Mouse (Mus musculus) adrenal gland, adult 8-10 months (tissue): ENCODE data around the gene Bmp6. TPM values are rescaled to one million over a fixed set of nuclear protein-coding genes. Genes with fewer than 3 reads are reported as not detected.

ENCODE experiments used
- DNase-seq: peaks from one replicate; pipeline ENCODE4 v3.0.0; 2022
- total RNA-seq, 4 experiments: library from RNA; stranded (reverse); gene quantifications; 2 replicates each; pipeline ENCODE4 v1.2.4; 2022

Bmp6 gene
- 10 to 100 TPM in 1 of 4 experiments, 1 to 10 TPM in 3; 8.2 to 12.5 (median 9.7) TPM for total RNA-seq

DNA sequence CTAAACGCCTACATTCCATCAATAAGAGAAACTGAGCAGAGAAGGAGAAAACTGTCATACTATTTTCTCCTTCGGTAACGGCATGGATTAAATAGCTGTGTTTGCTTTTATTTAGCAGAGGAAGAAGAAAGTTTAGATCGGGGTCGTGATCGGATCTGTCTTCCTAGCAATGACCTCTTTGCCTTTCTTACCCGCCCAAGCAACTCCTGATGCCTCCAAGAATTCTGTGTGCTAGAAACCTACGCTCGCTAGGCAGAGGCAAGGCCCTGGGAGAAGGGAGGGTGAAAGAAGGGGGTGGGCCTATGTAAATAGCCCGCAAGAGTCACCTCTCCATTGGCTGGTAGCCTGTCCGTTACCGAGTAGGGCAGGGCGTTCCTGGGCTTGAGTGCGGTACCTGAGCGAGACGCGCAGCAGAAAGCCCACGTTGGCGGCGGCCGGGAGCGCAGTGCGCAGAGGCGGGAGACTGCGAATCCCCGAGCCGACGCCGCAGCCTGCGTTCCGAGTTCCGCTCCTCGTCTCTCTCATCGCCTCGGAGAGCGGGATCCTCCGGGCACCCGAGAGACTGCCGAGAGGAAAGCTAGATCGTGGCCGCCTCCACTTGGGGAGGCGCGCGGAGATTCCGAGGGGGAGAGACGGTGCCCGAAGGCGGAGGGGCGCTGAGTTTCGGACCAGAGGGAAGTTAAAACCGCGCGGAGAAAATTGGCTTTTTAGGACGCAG lies at the start of gene Bmp6:
TSS of gene Bmp6 (plus strand) at position 395 of the 718 bp plus-strand sequence.
- peak; percentile 74 for DNase-seq

DNA sequence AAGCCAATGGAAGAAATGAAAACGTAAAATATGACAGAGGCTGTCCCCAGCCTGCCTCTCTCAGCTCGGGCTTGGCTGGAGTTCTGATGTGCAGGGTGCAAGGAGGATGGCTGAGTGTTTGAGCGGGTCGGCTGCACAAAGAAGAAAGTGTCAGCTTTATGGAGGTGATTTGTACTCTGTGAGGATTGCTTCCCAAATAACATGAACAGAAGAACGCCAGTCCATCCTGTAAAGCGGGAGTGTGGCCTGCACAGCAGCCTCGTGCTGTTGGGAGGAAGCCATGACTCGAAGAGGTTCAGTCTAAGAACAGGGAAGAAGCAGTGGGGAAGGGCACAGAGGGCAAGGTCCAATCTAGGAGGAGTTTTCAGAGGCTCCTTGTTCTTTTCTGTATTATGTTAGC lies 48.7 kb upstream of the Bmp6 start:
- DNase-seq: no peak

DNA sequence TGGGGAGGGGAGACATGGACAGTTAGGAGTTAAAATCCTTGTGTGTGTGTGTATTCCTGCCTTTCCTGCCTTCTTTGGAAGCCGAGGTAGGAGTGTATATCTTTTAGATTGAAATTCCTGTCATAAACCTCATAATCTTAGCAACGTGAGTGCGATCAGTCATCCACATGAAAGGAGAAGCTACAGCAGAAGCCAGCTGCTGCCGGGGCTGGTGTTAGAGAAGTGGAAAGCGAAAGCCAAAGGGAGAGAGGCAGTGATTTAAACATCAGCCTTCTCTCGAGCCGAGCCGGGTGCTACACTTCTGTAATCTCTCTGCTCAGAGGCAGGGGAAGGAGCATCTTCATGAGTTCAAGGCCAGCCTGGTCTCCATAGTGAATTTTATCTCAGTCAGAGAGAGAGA lies 48.3 kb upstream of the Bmp6 start:
- no peak for DNase-seq

DNA sequence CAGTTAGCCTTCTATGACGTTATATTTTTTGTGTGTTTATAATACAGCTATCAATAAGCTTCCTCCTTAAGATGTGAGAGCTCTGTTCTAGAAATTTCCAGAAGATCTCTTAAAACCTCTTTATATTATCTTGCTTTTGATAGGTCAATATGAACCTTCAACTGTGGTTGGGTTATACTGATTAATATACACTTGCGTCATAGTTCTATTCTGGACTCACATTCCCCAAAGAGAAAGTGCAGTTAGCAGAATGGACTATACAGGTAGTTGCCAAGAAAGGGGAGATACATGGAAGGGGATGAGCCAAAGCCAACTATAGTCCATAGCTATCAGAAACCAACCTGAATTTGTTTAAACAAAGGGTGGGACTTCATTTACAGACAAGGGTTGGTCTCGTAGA lies 33.8 kb upstream of the Bmp6 start:
- no peak for DNase-seq

DNA sequence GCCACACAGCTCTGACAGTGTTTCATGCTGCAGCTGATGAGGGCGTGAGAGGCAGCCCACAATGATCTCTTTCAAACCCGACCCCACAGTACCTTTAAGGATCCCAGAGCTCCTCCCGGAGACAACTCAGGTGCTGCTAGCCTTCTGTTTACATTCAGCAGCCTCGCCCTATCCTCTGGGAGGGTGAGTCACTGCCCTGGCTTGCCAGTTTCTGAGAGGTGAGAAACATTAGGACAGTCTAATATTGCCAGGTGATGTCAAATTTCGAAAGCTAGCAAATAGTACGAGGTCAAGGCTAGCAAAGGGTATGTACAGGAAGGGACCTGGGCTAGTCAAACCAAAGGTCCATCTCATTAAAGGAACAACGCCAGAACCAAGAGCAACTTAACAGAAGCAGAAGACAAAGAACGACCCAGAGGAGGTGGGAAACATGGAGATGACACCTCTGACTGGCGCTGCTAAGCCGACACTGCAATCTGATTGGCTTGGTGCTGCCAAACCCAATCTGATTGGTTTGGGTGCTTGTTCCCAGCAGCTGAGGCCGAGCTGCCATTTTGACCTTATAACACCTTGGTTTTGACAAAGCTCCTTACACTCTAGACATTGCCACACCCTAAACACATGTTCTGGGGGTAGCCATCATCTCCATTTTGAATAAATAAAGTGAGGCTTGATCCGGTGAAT lies 32.4 kb upstream of the Bmp6 start:
- no peak for DNase-seq

DNA sequence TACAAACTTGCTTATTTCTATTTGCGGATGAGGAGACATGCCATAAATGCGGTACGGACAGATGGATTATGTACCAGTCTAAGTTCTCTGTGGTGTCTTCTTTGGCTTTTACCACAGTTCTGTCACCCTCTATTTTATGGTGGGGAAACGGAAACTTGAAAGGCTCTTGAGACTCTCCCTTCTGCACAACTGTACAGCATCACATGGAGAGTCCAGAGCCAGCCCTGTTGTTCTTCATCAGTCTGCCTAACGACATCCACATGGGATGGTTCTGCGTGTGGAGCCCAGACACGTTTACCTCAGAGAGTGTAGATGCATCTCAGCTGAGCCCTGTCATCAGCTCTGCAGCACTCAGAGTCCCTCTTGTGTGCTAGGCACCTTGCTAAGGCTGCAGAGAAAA lies 30.3 kb upstream of the Bmp6 start:
- DNase-seq: no peak

DNA sequence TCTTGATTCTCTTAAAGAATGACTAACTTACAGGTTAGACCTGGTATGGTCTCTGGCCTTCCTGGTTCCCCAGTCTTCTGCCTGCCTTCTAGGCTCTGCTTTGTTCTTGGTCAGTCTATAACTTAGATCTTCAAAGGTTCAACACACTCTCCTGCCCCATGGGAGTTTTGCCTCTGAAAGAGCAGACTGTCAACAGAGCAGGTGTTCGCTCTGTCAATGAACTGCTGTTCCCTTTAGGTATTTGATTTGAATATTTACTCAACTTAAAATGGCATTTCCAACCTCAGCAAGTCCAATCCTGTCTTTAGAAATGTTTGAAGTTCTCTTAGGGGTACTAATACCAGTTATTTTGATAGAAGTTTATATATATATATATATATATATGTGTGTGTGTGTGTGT lies 26.5 kb upstream of the Bmp6 start:
- no peak for DNase-seq

DNA sequence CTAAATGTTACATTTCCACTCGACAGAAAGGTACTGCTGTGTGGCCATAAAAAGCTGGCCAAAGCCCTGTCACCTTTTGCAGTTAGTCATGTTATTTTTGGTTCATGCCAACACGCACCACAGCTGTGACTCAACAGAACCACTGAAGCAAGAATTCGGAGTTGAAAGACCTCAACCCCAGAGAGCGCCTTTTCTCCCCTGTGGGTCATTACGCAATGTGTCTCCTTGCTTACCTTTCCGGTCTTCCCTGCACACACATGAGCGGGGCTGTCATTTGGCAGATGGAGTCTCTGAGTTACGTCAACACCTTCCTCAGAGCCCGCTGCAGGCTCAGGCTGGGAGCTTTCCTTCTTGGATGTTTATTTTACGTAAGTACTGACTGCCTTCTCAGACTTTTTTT lies 24.6 kb upstream of the Bmp6 start:
- no peak for DNase-seq

DNA sequence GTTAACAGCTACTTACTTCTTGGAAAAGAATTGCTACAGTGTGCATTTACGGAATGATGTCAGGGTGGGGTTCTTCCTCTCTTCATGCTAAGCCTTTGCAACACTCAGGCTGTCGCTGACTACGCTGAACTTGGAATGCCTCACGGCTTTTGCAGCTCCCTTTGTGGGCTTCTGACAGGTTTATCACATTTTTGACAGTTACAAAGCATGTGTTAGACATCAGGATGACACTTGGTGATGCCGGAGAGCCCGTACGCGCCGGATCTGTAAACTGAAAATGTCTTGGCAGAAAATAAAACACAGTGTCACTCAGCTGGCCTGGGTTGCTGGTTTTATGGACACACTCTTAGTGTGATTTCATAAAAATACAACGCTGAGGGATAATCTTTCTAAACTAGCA lies 20.5 kb upstream of the Bmp6 start:
- no peak for DNase-seq

DNA sequence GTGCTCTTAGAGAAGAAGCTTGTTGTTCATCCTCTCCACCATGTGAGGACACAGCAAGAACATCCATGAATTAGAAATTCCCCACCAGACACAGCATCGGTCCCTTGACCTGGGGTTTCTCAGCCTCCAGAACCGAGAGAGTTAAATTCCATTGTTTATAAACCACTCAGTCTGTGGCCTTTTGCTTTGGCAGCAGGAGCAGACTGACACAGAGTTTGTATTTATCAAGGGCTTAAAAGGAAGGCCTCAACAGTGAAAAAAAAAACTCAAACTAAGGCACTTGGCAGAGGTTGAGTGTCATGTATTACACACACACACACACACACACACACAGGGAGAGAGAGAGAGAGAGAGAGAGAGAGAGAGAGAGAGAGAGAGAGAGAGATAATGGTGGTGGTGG lies 17.5 kb upstream of the Bmp6 start:
- DNase-seq: no peak

DNA sequence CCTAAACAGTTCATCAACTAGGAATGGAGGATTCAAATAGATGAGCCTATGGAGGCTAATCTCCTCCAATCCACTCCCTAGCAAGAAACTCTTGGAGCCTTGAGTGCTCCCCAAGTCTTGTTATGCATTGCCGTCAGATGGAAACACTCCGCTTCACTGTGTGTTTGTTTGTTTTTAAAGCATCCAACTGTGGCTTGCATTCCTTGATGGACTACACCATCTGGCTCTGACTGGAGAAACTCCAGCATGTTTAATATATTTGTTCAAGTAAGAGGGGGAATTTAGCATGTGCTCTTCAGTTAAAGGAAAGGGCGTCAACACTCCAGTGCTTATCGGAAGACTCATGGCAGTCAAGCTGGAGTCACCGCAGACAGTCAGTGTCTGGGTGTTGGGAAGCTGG lies 11.4 kb upstream of the Bmp6 start:
- no peak for DNase-seq

DNA sequence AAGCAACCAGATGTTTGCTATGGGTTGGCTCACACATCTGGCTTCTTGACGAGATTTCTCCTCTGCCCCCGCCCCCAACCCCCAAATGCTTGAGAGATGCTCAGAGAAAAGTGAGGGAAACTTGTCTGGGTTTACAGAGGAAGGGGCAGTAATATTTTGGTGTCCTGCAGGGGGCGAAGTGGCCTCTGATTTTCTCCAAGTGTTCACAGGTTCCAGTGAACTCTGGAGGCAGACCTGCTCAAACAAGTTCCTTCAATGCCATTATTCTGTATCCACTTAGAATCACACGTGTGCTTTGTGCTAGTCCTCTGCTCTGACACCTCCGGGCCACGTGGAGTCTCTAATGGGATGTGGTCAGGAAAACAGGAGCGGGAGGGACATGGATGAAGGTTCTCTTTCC lies 2.3 kb upstream of the Bmp6 start:
- DNase-seq: peak; percentile 38

DNA sequence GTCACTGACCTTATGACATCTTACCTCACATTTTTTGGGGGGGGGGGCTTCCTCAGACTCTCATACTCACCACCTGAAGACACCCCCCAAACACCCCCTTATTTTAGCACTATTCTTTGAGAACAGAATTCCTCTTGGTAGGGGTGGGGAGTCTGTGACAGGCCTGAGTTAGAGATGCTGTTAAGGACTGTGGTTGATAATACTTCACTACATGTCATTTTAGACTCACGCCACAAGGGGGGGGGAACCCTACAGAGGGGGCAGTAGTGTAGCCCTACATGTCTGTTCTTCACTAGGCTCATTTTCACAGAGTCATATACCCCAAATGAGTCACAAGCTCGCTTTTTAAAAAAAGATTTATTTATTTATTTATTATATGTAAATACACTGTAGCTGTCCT lies 1.7 kb upstream of the Bmp6 start:
- no peak for DNase-seq

DNA sequence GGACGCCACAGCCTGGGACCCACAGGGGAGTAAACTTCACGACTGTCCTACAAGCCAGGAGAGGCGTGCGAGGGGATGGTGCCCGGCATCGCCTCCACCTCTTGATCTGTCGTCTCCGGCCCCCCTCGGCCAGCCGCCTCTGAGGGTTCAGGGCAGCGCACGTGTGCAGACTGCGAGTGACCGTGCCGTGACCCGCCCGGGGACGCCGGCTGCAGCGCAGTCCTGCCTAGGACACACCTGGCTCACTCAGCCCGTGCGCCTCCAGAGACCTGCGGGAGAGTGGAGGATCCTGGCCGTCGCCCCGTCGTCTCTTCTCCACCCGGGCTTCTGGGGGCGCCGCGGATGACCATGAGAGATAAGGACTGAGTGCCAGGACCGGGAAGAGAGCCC lies 519 bp downstream of the Bmp6 start:
- DNase-seq: no peak

DNA sequence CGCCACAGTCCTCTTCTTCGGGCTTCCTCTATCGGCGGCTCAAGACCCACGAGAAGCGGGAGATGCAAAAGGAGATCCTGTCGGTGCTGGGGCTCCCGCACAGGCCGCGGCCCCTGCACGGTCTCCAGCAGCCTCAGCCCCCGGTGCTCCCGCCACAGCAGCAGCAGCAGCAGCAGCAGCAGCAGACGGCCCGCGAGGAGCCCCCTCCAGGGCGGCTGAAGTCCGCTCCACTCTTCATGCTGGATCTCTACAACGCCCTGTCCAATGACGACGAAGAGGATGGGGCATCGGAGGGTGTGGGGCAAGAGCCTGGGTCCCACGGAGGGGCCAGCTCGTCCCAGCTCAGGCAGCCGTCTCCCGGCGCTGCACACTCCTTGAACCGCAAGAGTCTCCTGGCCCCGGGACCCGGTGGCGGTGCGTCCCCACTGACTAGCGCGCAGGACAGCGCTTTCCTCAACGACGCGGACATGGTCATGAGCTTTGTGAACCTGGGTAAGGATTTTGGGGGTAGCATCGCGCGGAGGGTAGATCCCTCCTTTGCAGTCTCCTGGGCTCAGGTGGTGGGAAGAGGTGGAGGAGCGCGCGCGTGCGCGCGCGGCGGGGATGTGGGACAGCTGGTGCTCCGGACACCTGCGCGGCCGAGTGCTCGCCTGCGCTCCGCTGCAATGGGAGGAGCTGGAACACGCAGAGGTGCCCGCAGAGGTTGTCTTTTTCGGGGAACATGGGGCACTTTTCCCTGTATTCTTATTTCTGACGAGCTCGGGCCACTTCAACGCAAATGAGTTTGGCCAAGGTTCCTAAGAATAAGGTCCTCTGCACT lies 1.4 kb downstream of the Bmp6 start:
- DNase-seq: no peak

DNA sequence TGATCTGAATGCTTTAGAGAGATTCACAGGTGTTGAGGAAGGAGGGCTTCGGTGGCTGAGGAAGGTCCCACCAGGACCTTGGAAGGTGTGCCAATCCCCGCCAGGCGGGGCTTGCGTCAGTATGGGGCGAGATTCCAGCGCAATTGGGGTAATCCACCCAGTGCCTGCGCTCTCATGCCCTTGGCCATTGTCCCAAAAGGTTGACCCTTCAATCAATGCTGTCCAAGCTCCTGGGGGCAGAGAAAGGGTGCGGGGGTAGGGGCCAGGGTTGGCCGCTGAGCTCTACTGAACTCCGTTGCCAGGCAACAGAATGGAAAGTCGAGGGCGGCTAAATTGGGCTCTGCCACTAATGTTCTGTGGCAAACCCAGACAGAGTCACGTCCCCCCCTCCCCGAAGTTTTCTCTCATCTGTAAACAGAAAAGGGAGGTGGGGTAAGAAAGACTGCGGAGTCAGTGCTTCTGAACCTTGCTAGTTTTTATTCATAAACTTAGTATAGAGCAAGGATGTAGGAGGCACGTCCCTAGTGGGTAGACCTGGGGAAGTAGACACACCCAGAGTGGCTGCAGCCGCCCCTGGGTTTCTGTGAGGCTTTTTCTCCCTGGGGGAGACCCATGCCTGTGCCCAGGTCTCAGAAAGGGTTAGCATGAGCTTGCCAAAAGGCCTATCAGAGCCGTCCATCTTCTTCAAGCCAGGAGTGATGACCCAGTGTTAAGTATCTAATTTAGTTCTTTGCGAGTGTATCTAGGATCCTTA lies 2.3 kb downstream of the Bmp6 start:
- DNase-seq: no peak

DNA sequence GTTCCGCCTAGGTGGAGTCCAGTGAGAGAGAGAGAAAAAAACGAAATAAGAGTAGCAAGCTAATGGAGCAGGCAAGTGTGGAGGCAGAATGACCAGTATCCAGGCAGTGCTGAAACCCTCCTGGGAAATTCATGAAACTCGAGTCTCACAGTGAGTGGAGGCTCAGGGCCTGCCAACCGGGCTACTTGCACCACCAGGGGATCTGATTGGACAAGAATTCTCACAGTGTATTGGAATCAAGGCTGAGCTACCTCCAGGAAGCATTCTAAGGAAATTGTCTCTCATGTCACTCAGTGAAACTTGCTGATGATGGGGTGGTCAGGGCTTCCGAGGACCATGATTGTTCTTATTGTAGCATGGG lies 2.8 kb downstream of the Bmp6 start:
- no peak for DNase-seq

DNA sequence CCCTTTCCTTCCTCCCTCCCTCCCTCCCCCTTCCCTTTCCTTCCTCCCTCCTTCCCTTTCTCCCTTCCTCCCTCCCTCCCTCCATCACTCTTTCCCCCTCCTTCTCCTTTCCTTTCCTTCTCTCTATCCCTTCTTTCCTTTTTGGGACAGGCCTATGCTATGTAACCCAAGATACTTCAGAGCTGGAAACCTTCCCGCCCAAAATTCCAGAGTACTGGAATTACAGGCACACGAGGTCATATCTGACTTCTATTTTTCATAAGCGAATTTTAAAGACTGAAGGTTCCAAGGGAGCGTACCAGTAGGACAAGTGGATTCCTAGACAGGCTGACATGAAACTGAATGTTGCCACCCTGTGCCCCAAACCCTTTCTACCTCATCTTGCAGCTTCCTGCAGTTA lies 4.1 kb downstream of the Bmp6 start:
- no peak for DNase-seq

DNA sequence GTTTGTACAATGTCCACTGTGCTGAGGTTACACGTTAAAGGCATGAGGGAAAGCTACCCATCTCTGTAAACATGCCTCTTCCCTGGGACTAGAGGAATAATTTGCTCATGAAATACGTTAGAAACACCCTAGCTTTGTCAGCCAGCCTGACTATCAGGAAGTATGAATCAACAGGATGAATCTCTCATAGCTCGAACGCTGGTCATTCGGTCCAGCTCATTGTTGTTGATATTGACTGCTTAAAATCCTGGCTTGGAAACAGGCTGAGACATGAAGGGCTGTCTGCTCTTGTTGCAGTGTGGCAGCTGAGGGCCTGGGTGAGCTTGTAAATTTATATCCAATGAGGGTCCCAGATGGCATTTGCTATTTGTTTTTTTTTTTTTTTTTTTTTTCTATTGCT lies 4.9 kb downstream of the Bmp6 start:
- no peak for DNase-seq

DNA sequence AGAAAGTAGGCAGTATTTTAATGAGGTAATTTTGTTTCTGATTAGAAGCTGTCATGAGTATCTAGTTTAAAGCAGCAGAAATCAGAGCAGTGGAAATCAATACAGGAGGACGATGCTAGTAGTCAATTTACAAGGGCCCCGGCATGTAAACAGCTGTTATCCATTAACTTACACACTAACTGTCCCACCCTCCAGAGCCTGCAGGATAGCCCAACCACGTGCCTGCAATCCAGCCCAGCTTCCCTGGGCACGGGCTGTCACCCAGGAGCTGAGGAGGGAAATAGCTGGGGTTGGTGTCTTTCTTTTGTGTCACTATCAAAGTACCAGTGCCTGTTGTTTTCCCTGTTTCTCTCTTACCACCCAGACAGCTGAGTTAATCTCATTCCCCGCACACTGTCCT lies 7.1 kb downstream of the Bmp6 start:
- no peak for DNase-seq

DNA sequence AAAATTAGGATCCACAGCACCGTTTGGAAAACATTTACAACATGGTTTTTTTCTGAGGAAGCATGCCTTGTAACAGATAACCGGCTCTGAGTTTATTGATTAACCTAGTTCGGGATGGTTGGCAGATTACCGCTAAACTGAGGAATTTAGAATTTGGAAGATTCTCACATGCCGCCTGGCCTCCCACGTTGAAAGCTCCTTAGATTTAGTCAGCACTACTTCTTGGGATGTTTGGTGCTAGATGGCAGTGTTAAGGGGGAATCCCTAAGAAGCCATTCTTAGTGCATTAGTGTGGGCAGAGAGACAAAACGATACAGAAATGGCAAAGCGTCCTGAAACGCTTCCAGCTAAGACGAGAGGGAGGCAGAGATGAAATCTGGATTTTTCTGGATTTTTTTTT lies 8.1 kb downstream of the Bmp6 start:
- DNase-seq: no peak

DNA sequence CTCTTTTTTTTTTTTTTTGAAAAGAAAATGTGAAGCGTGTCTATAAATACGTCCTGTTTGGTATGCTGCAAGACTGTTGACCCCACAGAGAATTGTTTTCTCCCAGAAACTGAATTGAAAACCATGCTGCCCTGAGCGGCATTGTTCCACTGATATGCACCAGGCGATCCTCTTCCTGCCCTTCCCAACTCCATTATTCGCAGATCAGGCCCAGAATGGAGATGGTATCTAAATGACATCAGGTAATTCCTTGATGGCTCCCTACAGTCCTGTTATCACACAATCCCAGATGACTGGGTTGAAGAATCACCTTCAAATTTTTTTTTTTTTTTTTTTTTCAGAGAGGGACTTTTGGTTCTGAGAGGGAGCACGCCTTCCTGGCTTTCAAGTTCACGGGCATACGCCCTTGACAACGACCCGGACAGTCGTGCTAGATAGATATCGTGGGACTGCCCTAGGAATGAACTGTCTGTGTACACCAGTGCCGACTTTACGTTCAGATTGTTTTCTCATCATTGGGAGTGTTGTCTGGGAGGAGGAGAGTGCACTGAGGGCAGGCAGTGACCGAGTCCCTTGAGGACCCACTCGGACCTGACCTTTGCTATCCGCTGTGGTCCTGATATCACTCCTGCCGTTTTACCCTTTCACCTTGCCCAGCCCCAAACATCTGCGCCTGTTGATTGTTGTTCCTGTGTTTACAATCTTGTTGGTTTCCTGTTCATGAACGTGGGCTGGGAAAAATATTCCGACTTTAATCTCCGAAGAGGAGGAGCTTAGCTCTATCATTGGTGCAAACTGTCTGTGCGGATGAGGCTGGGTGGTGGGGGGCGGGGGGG lies 8.7 kb downstream of the Bmp6 start:
- DNase-seq: no peak
